ENCODE assay signal across 10 mouse cellular contexts in genomic region chr17:35814678-35815077, GRCm38 (mm10). TPM values are rescaled to one million over a fixed set of nuclear protein-coding genes. Genes with fewer than 3 reads are reported as not detected.
DNase-seq lines count a peak whose midpoint lies in the region; ATAC-seq and TF ChIP-seq lines count a peak whose summit lies in the region.
"Had no signal": no experiment of that assay in that cellular context is flagged by ENCODE, and none has a peak within 500 bp of the region (broad histone marks: within the 10 kb centered on the region; RNA-seq: fewer than 3 reads in every experiment).

No protein-coding gene starts in this region.

- WGBS in heart, embryonic 13.5 days, result 53% methylated on average over 6 of the region's 6 CpGs
- 19% methylated on average over 6 of the region's 6 CpGs for WGBS in intestine, embryonic 15.5 days

- no peaks in the 10 kb centered on the region for H3K27me3 ChIP-seq in heart, embryonic 13.5 days (replicated peaks)
- no peaks in the 10 kb centered on the region for H3K27me3 ChIP-seq in intestine, embryonic 15.5 days (replicated peaks)

- no peak for TF ChIP-seq CTCF in bone marrow macrophage, adult 2 months (IDR thresholded peaks at IDR 0.05; ENCODE audit: low read depth, low read length)

- DNase-seq in heart, adult 9 months (ENCODE audit: low spot score in 2 of 2), result no peak
- peak; percentile 42 to 65 for DNase-seq in kidney, postnatal 4 days
- no peak for DNase-seq in spleen, adult 12 weeks (ENCODE audit: low spot score)
- DNase-seq in left cerebral cortex, postnatal 14 days (ENCODE audit: low spot score in 2 of 2), result no peak
- no peak for DNase-seq in frontal cortex, adult 2 months (ENCODE audit: extremely low spot score in 1 of 2, low spot score in 1 of 2)
- DNase-seq: gastrocnemius, postnatal 36 days; lung, postnatal 4 days had no signal

- no peak for ATAC-seq in heart, embryonic 13.5 days (ENCODE audit: extremely low read depth, insufficient number of reproducible peaks, low FRiP score, low TSS enrichment)
- ATAC-seq in intestine, embryonic 15.5 days, result peak; percentile 21; the same call in 1 of the 2 replicates

- intact Hi-C loops in left cerebral cortex, postnatal 14 days (cut with DNase I), result no loop called here

- peaks cover 68% of the 10 kb centered on the region for H3K4me1 ChIP-seq in heart, embryonic 13.5 days
- peaks cover 53% of the 10 kb centered on the region for H3K4me1 ChIP-seq in bone marrow macrophage, adult 2 months (ENCODE audit: control insufficient read depth, insufficient read depth, low read length)
- peaks cover 29% of the 10 kb centered on the region for H3K4me1 ChIP-seq in intestine, embryonic 15.5 days (replicated peaks)

- H3K36me3 ChIP-seq in heart, embryonic 13.5 days, result no peaks in the 10 kb centered on the region
- H3K36me3 ChIP-seq in intestine, embryonic 15.5 days, result no peaks in the 10 kb centered on the region

- TF ChIP-seq POLR2A in bone marrow macrophage, adult 2 months (IDR thresholded peaks at IDR 0.05; ENCODE audit: borderline replicate concordance, low read depth, low read length), result no peak

- H3K9me3 ChIP-seq in heart, embryonic 13.5 days, result no peaks in the 10 kb centered on the region
- H3K9me3 ChIP-seq in intestine, embryonic 15.5 days, result no peaks in the 10 kb centered on the region

- H3K27ac ChIP-seq in heart, embryonic 13.5 days (replicated peaks), result peak overlapping the region; percentile 99
- peak overlapping the region; percentile 77 for H3K27ac ChIP-seq in bone marrow macrophage, adult 2 months (ENCODE audit: insufficient read depth, low read depth, low read length)
- peak overlapping the region; percentile 74 for H3K27ac ChIP-seq in intestine, embryonic 15.5 days

- H3K4me3 ChIP-seq in heart, embryonic 13.5 days, result no peak overlapping the region
- H3K4me3 ChIP-seq in bone marrow macrophage, adult 2 months (ENCODE audit: insufficient read depth, low read length), result no peak overlapping the region
- no peak overlapping the region for H3K4me3 ChIP-seq in intestine, embryonic 15.5 days (replicated peaks)

- H3K4me2 ChIP-seq in heart, embryonic 13.5 days, result no peak overlapping the region
- no peak overlapping the region for H3K4me2 ChIP-seq in intestine, embryonic 15.5 days (replicated peaks)

- H3K9ac ChIP-seq in heart, embryonic 13.5 days, result peak overlapping the region; percentile 20; the same call in 1 of the 2 replicates
- H3K9ac ChIP-seq in intestine, embryonic 15.5 days, result no peak overlapping the region

RNA-seq across cellular contexts. Expression of gene Ier3, which starts 6.8 kb away (rescaled TPM):
- 41.7 and 49.9 TPM in 2 replicates for polyA plus RNA-seq in heart, embryonic 13.5 days (2015; fragmentation: Nextera tagmentation; extraction: Ambion mirVana)
- 40.6 and 46.7 TPM in 2 replicates for polyA plus RNA-seq in bone marrow macrophage, adult 2 months (2012; ENCODE audit: insufficient read depth, insufficient read length, missing spikeins)
- 13.9 and 14.4 TPM in 2 replicates for polyA plus RNA-seq in intestine, embryonic 15.5 days (2015; fragmentation: Nextera tagmentation; extraction: Ambion mirVana)
- 1 to 10 TPM; 5.4 to 5.7 TPM for total RNA-seq in left cerebral cortex, postnatal 14 days (2021)
- 11.2 and 14.5 TPM in 2 replicates for polyA plus RNA-seq in frontal cortex, adult 2 months (2012; rRNA removed)

RNA-seq across cellular contexts. Expression of gene Flot1, which starts 8.4 kb away (rescaled TPM):
- 81.1 and 99.0 TPM in 2 replicates for polyA plus RNA-seq in heart, embryonic 13.5 days (2015; fragmentation: Nextera tagmentation; extraction: Ambion mirVana)
- polyA plus RNA-seq in bone marrow macrophage, adult 2 months (2012; ENCODE audit: insufficient read depth, insufficient read length, missing spikeins), result 52.7 and 69.3 TPM in 2 replicates
- polyA plus RNA-seq in intestine, embryonic 15.5 days (2015; fragmentation: Nextera tagmentation; extraction: Ambion mirVana), result 49.1 and 49.4 TPM in 2 replicates
- 100 to 1,000 TPM; 153 to 168 TPM for total RNA-seq in left cerebral cortex, postnatal 14 days (2021)
- polyA plus RNA-seq in frontal cortex, adult 2 months (2012; rRNA removed), result 178 and 209 TPM in 2 replicates

RNA-seq across cellular contexts. Expression of gene Tubb5, which starts 23.4 kb away (rescaled TPM):
- polyA plus RNA-seq in heart, embryonic 13.5 days (2015; fragmentation: Nextera tagmentation; extraction: Ambion mirVana), result 741 and 743 TPM in 2 replicates
- 481 and 519 TPM in 2 replicates for polyA plus RNA-seq in bone marrow macrophage, adult 2 months (2012; ENCODE audit: insufficient read depth, insufficient read length, missing spikeins)
- polyA plus RNA-seq in intestine, embryonic 15.5 days (2015; fragmentation: Nextera tagmentation; extraction: Ambion mirVana), result 729 and 776 TPM in 2 replicates
- total RNA-seq in left cerebral cortex, postnatal 14 days (2021), result 100 to 1,000 TPM; 771 to 797 TPM
- 447 and 519 TPM in 2 replicates for polyA plus RNA-seq in frontal cortex, adult 2 months (2012; rRNA removed)

RNA-seq across cellular contexts. Expression of gene Mdc1, which starts 26.6 kb away (rescaled TPM):
- 17.7 and 18.4 TPM in 2 replicates for polyA plus RNA-seq in heart, embryonic 13.5 days (2015; fragmentation: Nextera tagmentation; extraction: Ambion mirVana)
- polyA plus RNA-seq in bone marrow macrophage, adult 2 months (2012; ENCODE audit: insufficient read depth, insufficient read length, missing spikeins), result 16.1 and 17.7 TPM in 2 replicates
- 14.9 and 16.1 TPM in 2 replicates for polyA plus RNA-seq in intestine, embryonic 15.5 days (2015; fragmentation: Nextera tagmentation; extraction: Ambion mirVana)
- 10 to 100 TPM; 10.7 to 14.6 TPM for total RNA-seq in left cerebral cortex, postnatal 14 days (2021)
- polyA plus RNA-seq in frontal cortex, adult 2 months (2012; rRNA removed), result 9.9 and 11.0 TPM in 2 replicates

RNA-seq across cellular contexts. Expression of gene Nrm, which starts 46.4 kb away (rescaled TPM):
- 43.5 and 50.5 TPM in 2 replicates for polyA plus RNA-seq in heart, embryonic 13.5 days (2015; fragmentation: Nextera tagmentation; extraction: Ambion mirVana)
- 31.7 and 33.1 TPM in 2 replicates for polyA plus RNA-seq in bone marrow macrophage, adult 2 months (2012; ENCODE audit: insufficient read depth, insufficient read length, missing spikeins)
- polyA plus RNA-seq in intestine, embryonic 15.5 days (2015; fragmentation: Nextera tagmentation; extraction: Ambion mirVana), result 48.5 and 51.7 TPM in 2 replicates
- total RNA-seq in left cerebral cortex, postnatal 14 days (2021), result 1 to 10 TPM; 5.1 TPM
- polyA plus RNA-seq in frontal cortex, adult 2 months (2012; rRNA removed), result 8.8 and 9.0 TPM in 2 replicates

Comparison
In these comparisons a context has a peak if more than half of its experiments do, and no peak if none do; other contexts are left out.
1. DNase-seq: peak in kidney, postnatal 4 days (2 of 2); none in heart, adult 9 months (0 of 2), spleen, adult 12 weeks (single experiment), left cerebral cortex, postnatal 14 days (0 of 2) and frontal cortex, adult 2 months (0 of 2).
2. Peak in every context shown above with its lines, with median percentiles within 50 percentile points of each other: H3K27ac ChIP-seq.